Mouse (Mus musculus): Measurements from ENCODE around the gene Mga. TPM values are rescaled to one million over a fixed set of nuclear protein-coding genes. Genes with fewer than 3 reads are reported as not detected.

The Mga gene
- polyA plus RNA-seq, 1 experiment, result 6.6 TPM

- WGBS, result 88% methylated on average over 2 of the region's 2 CpGs
- no peak overlapping the region for H3K27ac ChIP-seq (ENCODE audit: insufficient read depth, low read depth, low read length)
- H3K4me1 ChIP-seq (ENCODE audit: control insufficient read depth, insufficient read depth, insufficient read length, low read length), result peaks cover 17% of the 10 kb centered on the region; the same call in 1 of the 2 replicates
- H3K36me3 ChIP-seq (ENCODE audit: control insufficient read depth, insufficient read depth, low read length), result peaks cover 2% of the 10 kb centered on the region; the same call in 1 of the 2 replicates
- no peak for TF ChIP-seq POLR2A (IDR thresholded peaks at IDR 0.05; ENCODE audit: low read depth, low read length)
- no peak for TF ChIP-seq CTCF (IDR thresholded peaks at IDR 0.05; ENCODE audit: extremely low read depth, insufficient read length, insufficient replicate concordance, low read depth, low read length)
- H3K27me3 ChIP-seq (ENCODE audit: control insufficient read depth, insufficient read depth, low read length), result no peaks in the 10 kb centered on the region
- H3K4me3 ChIP-seq (ENCODE audit: low read depth, low read length), result no peak overlapping the region
Observed at GRCm38 (mm10) chr2:119987441-119987840, 90.4 kb downstream of the Mga start.

GRCm38 (mm10) chr2:119988952-119989351, 91.9 kb downstream of the Mga start:
- no peaks in the 10 kb centered on the region for H3K36me3 ChIP-seq (ENCODE audit: control insufficient read depth, insufficient read depth, low read length)
- no peak for TF ChIP-seq POLR2A (IDR thresholded peaks at IDR 0.05; ENCODE audit: low read depth, low read length)
- TF ChIP-seq CTCF (IDR thresholded peaks at IDR 0.05; ENCODE audit: extremely low read depth, insufficient read length, insufficient replicate concordance, low read depth, low read length), result no peak
- no peak overlapping the region for H3K27ac ChIP-seq (ENCODE audit: insufficient read depth, low read depth, low read length)
- H3K27me3 ChIP-seq (ENCODE audit: control insufficient read depth, insufficient read depth, low read length), result no peaks in the 10 kb centered on the region
- H3K4me1 ChIP-seq (ENCODE audit: control insufficient read depth, insufficient read depth, insufficient read length, low read length), result peaks cover 20% of the 10 kb centered on the region
- H3K4me3 ChIP-seq (ENCODE audit: low read depth, low read length), result no peak overlapping the region
- WGBS, result 50% methylated on average over 4 of the region's 4 CpGs

GRCm38 (mm10) chr2:119990881-119991280, 93.9 kb downstream of the Mga start:
- peak overlapping the region; percentile 60 for H3K27ac ChIP-seq (ENCODE audit: insufficient read depth, low read depth, low read length)
- WGBS, result 34% methylated on average over 6 of the region's 6 CpGs
- no peak overlapping the region for H3K4me3 ChIP-seq (ENCODE audit: low read depth, low read length)

GRCm38 (mm10) chr2:119992349-119992748, 95.3 kb downstream of the Mga start:
- Histone ChIP-seq H3K27me3 (ENCODE audit: control insufficient read depth, insufficient read depth, low read length) (no peaks in the 10 kb centered on the region), H3K4me1 (ENCODE audit: control insufficient read depth, insufficient read depth, insufficient read length, low read length) (peaks cover 38% of the 10 kb centered on the region), H3K4me3 (ENCODE audit: low read depth, low read length) (no peak overlapping the region), H3K36me3 (ENCODE audit: control insufficient read depth, insufficient read depth, low read length) (no peaks in the 10 kb centered on the region), H3K27ac (ENCODE audit: insufficient read depth, low read depth, low read length) (peak overlapping the region; percentile 55)
- no peak for TF ChIP-seq POLR2A (IDR thresholded peaks at IDR 0.05; ENCODE audit: low read depth, low read length)
- TF ChIP-seq CTCF (IDR thresholded peaks at IDR 0.05; ENCODE audit: extremely low read depth, insufficient read length, insufficient replicate concordance, low read depth, low read length), result no peak
- 56% methylated on average over 2 of the region's 2 CpGs for WGBS

More at GRCm38 (mm10) chr2:119990881-119991280, 93.9 kb downstream of the Mga start:
- TF ChIP-seq CTCF (IDR thresholded peaks at IDR 0.05; ENCODE audit: extremely low read depth, insufficient read length, insufficient replicate concordance, low read depth, low read length) (no peak), POLR2A (IDR thresholded peaks at IDR 0.05; ENCODE audit: low read depth, low read length) (no peak)
- H3K36me3 ChIP-seq (ENCODE audit: control insufficient read depth, insufficient read depth, low read length), result no peaks in the 10 kb centered on the region
- H3K4me1 ChIP-seq (ENCODE audit: control insufficient read depth, insufficient read depth, insufficient read length, low read length), result peaks cover 29% of the 10 kb centered on the region
- H3K27me3 ChIP-seq (ENCODE audit: control insufficient read depth, insufficient read depth, low read length), result no peaks in the 10 kb centered on the region

- Histone ChIP-seq H3K36me3 (ENCODE audit: control insufficient read depth, insufficient read depth, low read length) (no peaks in the 10 kb centered on the region), H3K4me1 (ENCODE audit: control insufficient read depth, insufficient read depth, insufficient read length, low read length) (peaks cover 46% of the 10 kb centered on the region), H3K27me3 (ENCODE audit: control insufficient read depth, insufficient read depth, low read length) (no peaks in the 10 kb centered on the region), H3K4me3 (ENCODE audit: low read depth, low read length) (no peak overlapping the region), H3K27ac (ENCODE audit: insufficient read depth, low read depth, low read length) (peak overlapping the region; percentile 32; the same call in 1 of the 2 replicates)
- 50% methylated on average over 2 of the region's 2 CpGs for WGBS
- TF ChIP-seq CTCF (IDR thresholded peaks at IDR 0.05; ENCODE audit: extremely low read depth, insufficient read length, insufficient replicate concordance, low read depth, low read length) (no peak), POLR2A (IDR thresholded peaks at IDR 0.05; ENCODE audit: low read depth, low read length) (no peak)
Observed at GRCm38 (mm10) chr2:119993515-119993914, 96.5 kb downstream of the Mga start.

GRCm38 (mm10) chr2:119994839-119995238, 97.8 kb downstream of the Mga start:
- Histone ChIP-seq H3K4me1 (ENCODE audit: control insufficient read depth, insufficient read depth, insufficient read length, low read length) (peaks cover 40% of the 10 kb centered on the region), H3K4me3 (ENCODE audit: low read depth, low read length) (no peak overlapping the region), H3K27ac (ENCODE audit: insufficient read depth, low read depth, low read length) (peak overlapping the region; percentile 60), H3K36me3 (ENCODE audit: control insufficient read depth, insufficient read depth, low read length) (no peaks in the 10 kb centered on the region; the same call in 1 of the 2 replicates), H3K27me3 (ENCODE audit: control insufficient read depth, insufficient read depth, low read length) (no peaks in the 10 kb centered on the region)
- TF ChIP-seq POLR2A (IDR thresholded peaks at IDR 0.05; ENCODE audit: low read depth, low read length) (no peak), CTCF (IDR thresholded peaks at IDR 0.05; ENCODE audit: extremely low read depth, insufficient read length, insufficient replicate concordance, low read depth, low read length) (no peak)
- WGBS, result 45% methylated on average over 6 of the region's 6 CpGs

GRCm38 (mm10) chr2:119995391-119996281, 98.6 kb downstream of the Mga start:
- H3K36me3 ChIP-seq (ENCODE audit: control insufficient read depth, insufficient read depth, low read length), result no peaks in the 10 kb centered on the region; the same call in 1 of the 2 replicates
- TF ChIP-seq POLR2A (IDR thresholded peaks at IDR 0.05; ENCODE audit: low read depth, low read length) (no peak), CTCF (IDR thresholded peaks at IDR 0.05; ENCODE audit: extremely low read depth, insufficient read length, insufficient replicate concordance, low read depth, low read length) (no peak)
- 44% methylated on average over 9 of the region's 9 CpGs for WGBS
- peak overlapping the region; percentile 60 for H3K27ac ChIP-seq (ENCODE audit: insufficient read depth, low read depth, low read length)
- no peak overlapping the region for H3K4me3 ChIP-seq (ENCODE audit: low read depth, low read length)
- H3K27me3 ChIP-seq (ENCODE audit: control insufficient read depth, insufficient read depth, low read length), result no peaks in the 10 kb centered on the region
- peaks cover 36% of the 10 kb centered on the region for H3K4me1 ChIP-seq (ENCODE audit: control insufficient read depth, insufficient read depth, insufficient read length, low read length)

All from small intestine, adult 2 months (tissue).